Mouse (Mus musculus): Measurements from ENCODE around the gene Mms19. TPM values are rescaled to one million over a fixed set of nuclear protein-coding genes. Genes with fewer than 3 reads are reported as not detected.
A peak's percentile ranks its signal among the peaks of the same experiment; 100 is the strongest.

Gene Mms19
- 39.9 and 52.5 TPM in 2 replicates for polyA plus RNA-seq (2016; fragmentation: Nextera tagmentation; extraction: Ambion mirVana)

- WGBS = under 1% methylated on average over 67 of the region's 68 CpGs
- Histone ChIP-seq H3K27ac (peak within 1 kb of the TSS; percentile 91), H3K36me3 (peaks cover 9% of the 10 kb centered on the region), H3K27me3 (ENCODE audit: low read depth, poor library complexity, severe bottlenecking) (peaks cover 14% of the 10 kb centered on the region), H3K4me3 (peak within 1 kb of the TSS; percentile 77), H3K4me1 (peaks cover 32% of the 10 kb centered on the region), H3K9me3 (replicated peaks) (no peaks in the 10 kb centered on the region)
- DNase-seq (ENCODE audit: low spot score) = peak; percentile 98
Measured at GRCm38 (mm10) chr19:41980819-41981594, at the start of gene Mms19. TSS of gene Mms19 (minus strand) at chr19:41981157.

GRCm38 (mm10) chr19:42026158-42026557 lies 45.2 kb upstream of the Mms19 start:
- no peaks in the 10 kb centered on the region for H3K36me3 ChIP-seq
- no peak overlapping the region for H3K4me3 ChIP-seq
- WGBS = 12% methylated on average over 5 of the region's 5 CpGs
- no peak overlapping the region for H3K27ac ChIP-seq
- no peaks in the 10 kb centered on the region for H3K9me3 ChIP-seq (replicated peaks)
- H3K27me3 ChIP-seq (ENCODE audit: low read depth, poor library complexity, severe bottlenecking) = no peaks in the 10 kb centered on the region
- DNase-seq (ENCODE audit: low spot score) = peak; percentile 87
- H3K4me1 ChIP-seq = peaks cover 13% of the 10 kb centered on the region; the same call in 1 of the 2 replicates

DNA sequence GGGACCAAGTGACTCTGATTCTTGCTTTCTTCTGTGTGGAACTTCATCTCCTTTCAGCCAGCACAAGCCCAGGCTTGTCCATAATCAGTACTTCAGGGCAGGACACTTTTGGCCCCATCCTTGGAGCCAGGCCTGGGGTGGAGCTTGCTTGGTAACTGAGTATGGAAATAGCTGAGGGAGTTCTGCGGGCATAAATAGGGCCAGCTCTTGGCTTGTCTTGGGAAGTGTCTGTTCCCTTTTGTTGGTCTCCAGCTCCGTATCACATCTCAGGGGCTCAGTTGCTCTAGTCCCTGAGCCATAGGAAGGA lies 41.5 kb upstream of the Mms19 start:
- 81% methylated on average over 2 of the region's 2 CpGs for WGBS
- no peak overlapping the region for H3K27ac ChIP-seq

DNA sequence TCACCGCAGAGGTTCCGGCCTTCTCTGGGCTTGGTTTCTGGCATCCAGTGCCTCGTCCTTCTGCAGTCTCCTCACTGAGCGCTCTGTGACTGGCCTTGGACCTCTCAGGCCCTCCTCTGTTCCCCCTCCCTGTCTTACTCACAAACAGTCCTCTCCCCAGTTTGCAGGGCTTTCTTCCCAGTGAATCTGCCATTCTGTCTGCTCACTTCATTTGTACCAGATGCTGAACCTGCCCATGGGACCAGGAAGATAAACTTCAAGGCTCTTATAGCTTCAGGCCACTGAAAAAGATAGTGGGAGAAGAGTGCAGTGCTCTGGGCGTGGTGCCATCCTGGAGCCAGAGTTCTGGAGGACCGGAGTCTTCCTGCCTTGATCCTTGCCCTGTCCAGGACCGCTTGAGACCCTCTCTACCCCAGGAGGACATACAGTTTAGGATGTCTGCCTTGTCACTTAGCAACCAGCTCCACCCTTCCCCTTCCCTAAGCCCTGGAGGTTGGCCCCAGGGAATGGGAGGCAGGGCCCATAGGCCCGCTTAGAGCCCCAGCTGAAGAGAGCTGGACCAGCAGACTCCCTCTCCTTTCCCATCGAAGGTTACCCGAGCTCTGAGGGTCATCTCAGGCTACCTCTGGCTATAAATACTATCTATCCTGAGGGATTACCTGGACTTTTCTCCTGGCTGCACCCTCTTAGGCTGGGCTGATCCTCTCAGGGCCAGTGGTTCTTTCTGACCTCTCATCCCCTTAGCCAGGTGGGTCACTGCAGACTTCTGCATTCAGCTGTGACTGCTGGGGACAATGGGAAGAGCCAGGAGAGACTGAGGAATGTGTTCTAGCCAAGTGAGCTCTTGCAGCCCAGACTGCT lies 41.0 kb upstream of the Mms19 start:
- Histone ChIP-seq H3K4me1 (peaks cover 33% of the 10 kb centered on the region), H3K27ac (no peak overlapping the region)
- 85% methylated on average over 10 of the region's 10 CpGs for WGBS

More for the DNA sequence above, 41.5 kb upstream of the Mms19 start:
- no peaks in the 10 kb centered on the region for H3K36me3 ChIP-seq
- peaks cover 28% of the 10 kb centered on the region for H3K4me1 ChIP-seq
- no peak for DNase-seq (ENCODE audit: low spot score)
- H3K9me3 ChIP-seq (replicated peaks) = no peaks in the 10 kb centered on the region
- H3K27me3 ChIP-seq (ENCODE audit: low read depth, poor library complexity, severe bottlenecking) = no peaks in the 10 kb centered on the region
- no peak overlapping the region for H3K4me3 ChIP-seq

DNA sequence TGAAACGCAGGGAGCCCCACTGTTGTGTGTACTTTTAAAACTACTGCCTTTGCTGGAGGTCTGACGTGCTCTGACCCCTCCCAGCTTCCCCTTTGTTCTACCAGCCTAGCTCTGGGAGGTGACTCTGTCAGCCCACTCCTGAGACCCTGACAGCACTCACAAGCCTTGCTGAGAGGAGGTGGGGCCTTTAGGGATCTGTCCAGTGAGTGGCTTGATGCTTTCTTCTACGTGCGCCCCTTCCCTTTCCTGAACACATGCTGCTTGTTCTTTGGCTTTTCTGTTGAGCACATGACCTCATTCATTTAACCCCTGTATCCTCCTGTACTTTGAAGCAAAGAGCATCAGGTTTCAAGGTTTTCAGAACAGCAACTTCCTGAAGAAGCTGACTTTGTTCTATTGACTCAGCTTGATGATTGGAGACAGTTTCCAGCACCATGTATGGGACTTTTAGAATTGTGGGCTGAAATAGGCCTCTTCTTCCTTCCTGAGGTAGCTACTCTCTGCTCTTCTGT lies 38.1 kb upstream of the Mms19 start:
- H3K4me3 ChIP-seq = no peak overlapping the region
- no peaks in the 10 kb centered on the region for H3K36me3 ChIP-seq
- no peak for DNase-seq (ENCODE audit: low spot score)
- 36% methylated on average over 4 of the region's 4 CpGs for WGBS
- H3K9me3 ChIP-seq (replicated peaks) = no peaks in the 10 kb centered on the region
- no peaks in the 10 kb centered on the region for H3K27me3 ChIP-seq (ENCODE audit: low read depth, poor library complexity, severe bottlenecking)
- peak overlapping the region; percentile 77 for H3K27ac ChIP-seq
- H3K4me1 ChIP-seq = peaks cover 48% of the 10 kb centered on the region

More for the DNA sequence above, 41.0 kb upstream of the Mms19 start:
- no peak for DNase-seq (ENCODE audit: low spot score)
- H3K27me3 ChIP-seq (ENCODE audit: low read depth, poor library complexity, severe bottlenecking) = no peaks in the 10 kb centered on the region
- H3K9me3 ChIP-seq (replicated peaks) = no peaks in the 10 kb centered on the region
- H3K4me3 ChIP-seq = no peak overlapping the region
- H3K36me3 ChIP-seq = no peaks in the 10 kb centered on the region

DNA sequence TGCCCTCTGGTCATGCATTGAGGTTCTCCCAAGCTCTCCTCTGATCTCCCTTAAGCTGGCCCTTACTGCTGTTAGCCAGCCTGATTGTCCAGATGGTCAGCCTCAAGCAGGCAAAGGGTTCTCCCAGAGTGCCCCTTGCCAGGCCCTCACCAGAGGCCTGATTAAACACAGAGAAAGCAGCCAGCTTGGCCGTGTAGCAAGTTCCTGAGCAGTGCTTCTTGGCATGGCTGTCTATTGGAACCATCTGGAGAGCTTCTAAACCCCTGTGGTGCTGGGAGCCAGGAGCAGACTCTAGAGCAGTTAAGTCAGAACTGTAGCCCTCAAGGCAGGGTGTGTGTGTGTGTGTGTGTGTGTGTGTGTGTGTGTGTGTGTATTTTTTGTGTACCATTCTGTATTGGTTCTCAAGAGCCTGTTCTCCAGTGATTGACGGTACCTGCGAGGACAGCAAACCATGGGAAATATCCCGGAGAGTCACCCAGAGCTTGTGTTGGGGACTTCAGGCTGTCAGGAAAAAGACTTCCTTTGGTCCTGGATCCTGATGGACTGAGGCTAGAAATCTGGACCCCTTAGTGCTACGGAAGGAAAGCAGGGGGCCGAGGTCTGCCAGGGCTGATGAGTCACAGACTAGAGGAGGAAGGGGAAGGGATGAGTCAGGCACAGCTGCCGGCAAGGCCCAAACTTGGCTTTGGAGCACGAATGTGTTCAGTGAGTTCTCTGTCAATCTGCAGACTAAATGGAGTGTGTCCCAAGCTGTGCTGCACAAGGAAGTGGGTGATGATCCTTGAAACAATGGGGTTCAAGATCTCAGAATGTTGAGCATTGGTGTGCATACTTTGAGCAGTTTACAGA lies 36.7 kb upstream of the Mms19 start:
- no peak for DNase-seq (ENCODE audit: low spot score)
- H3K4me1 ChIP-seq = peaks cover 48% of the 10 kb centered on the region
- H3K27ac ChIP-seq = peak overlapping the region; percentile 77

GRCm38 (mm10) chr19:42016840-42017239 lies 35.9 kb upstream of the Mms19 start:
- peaks cover 6% of the 10 kb centered on the region; the same call in 1 of the 2 replicates for H3K36me3 ChIP-seq
- 81% methylated on average over 5 of the region's 5 CpGs for WGBS
- H3K27ac ChIP-seq = peak overlapping the region; percentile 77
- H3K4me3 ChIP-seq = no peak overlapping the region
- H3K9me3 ChIP-seq (replicated peaks) = no peaks in the 10 kb centered on the region
- H3K27me3 ChIP-seq (ENCODE audit: low read depth, poor library complexity, severe bottlenecking) = no peaks in the 10 kb centered on the region
- H3K4me1 ChIP-seq = peaks cover 42% of the 10 kb centered on the region
- DNase-seq (ENCODE audit: low spot score) = no peak

More for the DNA sequence above, 36.7 kb upstream of the Mms19 start:
- Histone ChIP-seq H3K27me3 (ENCODE audit: low read depth, poor library complexity, severe bottlenecking) (no peaks in the 10 kb centered on the region), H3K4me3 (no peak overlapping the region), H3K36me3 (no peaks in the 10 kb centered on the region), H3K9me3 (replicated peaks) (no peaks in the 10 kb centered on the region)
- 79% methylated on average over 8 of the region's 8 CpGs for WGBS

DNA sequence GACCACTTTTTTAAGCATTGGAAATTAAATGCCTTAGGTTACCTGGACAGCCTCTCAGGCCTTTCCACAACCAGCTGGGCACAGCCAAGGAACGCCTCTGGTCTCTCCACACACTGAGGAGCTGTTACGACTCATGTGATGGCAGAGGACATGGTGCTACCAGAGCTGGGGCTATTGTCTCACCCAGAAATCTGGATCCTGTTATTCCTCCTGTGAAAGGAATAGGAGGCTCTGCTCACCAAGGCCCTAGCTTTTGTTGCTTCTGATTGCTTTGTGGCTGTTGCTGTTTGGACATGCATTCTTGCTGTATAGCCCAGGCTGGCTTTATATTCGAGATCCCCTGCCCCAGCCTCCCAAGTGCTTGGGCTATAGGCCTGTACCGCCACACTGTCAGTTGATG lies 35.3 kb upstream of the Mms19 start:
- Histone ChIP-seq H3K27me3 (ENCODE audit: low read depth, poor library complexity, severe bottlenecking) (no peaks in the 10 kb centered on the region), H3K36me3 (peaks cover 6% of the 10 kb centered on the region; the same call in 1 of the 2 replicates), H3K4me1 (peaks cover 38% of the 10 kb centered on the region), H3K4me3 (no peak overlapping the region), H3K9me3 (replicated peaks) (no peaks in the 10 kb centered on the region), H3K27ac (peak overlapping the region; percentile 77)
- DNase-seq (ENCODE audit: low spot score) = no peak
- WGBS = 83% methylated on average over 4 of the region's 4 CpGs

DNA sequence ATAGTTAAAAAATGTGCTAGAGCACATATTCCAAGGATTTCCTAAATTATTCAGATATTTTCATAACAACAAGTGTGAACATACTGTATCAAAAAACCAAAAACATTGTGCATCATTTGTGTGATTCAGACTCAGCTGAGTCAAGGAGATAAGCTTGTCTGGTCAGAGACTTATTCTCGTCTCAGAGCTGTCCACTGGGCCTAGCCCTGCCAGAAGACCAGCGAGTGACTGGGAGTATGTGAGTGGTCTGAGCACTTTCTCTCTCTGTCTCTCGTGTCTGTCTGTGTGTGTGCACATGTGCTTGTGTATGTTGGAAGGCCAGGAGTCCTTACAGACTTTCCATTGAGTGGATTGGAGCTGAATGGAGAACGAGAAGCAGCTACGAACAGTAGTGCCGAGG lies 34.0 kb upstream of the Mms19 start:
- WGBS = 93% methylated on average over 6 of the region's 6 CpGs
- Histone ChIP-seq H3K9me3 (replicated peaks) (no peaks in the 10 kb centered on the region), H3K4me3 (no peak overlapping the region), H3K4me1 (peaks cover 43% of the 10 kb centered on the region), H3K27ac (no peak overlapping the region), H3K36me3 (peaks cover 6% of the 10 kb centered on the region; the same call in 1 of the 2 replicates), H3K27me3 (ENCODE audit: low read depth, poor library complexity, severe bottlenecking) (no peaks in the 10 kb centered on the region)
- no peak for DNase-seq (ENCODE audit: low spot score)

DNA sequence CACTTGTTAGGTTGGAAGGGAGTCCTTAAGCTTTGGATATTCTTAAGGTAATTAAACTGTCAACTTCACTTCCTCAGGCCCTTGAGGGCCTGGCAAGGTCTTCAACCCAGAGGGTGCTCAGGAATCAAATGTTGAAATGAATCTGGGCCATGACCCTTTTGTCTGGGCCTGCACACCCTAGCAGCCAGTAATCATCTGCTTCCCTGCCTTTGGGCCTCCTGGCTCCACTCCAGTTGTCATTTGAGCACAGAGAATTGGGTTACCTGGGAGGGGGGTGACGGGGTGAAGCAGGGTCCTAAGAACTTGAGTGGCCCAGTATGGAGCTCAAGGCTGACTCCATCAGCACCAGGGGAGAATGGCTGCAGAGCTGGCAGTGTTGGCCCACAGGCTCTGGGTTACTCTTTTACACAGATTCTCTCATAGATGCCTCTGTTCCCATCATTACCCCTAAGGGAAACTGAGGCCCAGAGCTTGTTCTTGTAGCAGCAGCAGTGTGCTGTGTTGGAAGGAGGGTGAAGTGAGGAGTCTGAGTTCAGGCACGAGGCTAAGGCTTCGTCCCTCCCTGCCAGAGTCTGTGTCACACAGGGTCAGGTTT lies 33.4 kb upstream of the Mms19 start:
- DNase-seq (ENCODE audit: low spot score) = no peak
- H3K4me1 ChIP-seq = peaks cover 44% of the 10 kb centered on the region
- no peak overlapping the region for H3K4me3 ChIP-seq
- H3K27ac ChIP-seq = no peak overlapping the region
- H3K27me3 ChIP-seq (ENCODE audit: low read depth, poor library complexity, severe bottlenecking) = no peaks in the 10 kb centered on the region
- H3K36me3 ChIP-seq = peaks cover 6% of the 10 kb centered on the region; the same call in 1 of the 2 replicates
- H3K9me3 ChIP-seq (replicated peaks) = no peaks in the 10 kb centered on the region
- 78% methylated on average over 3 of the region's 3 CpGs for WGBS

DNA sequence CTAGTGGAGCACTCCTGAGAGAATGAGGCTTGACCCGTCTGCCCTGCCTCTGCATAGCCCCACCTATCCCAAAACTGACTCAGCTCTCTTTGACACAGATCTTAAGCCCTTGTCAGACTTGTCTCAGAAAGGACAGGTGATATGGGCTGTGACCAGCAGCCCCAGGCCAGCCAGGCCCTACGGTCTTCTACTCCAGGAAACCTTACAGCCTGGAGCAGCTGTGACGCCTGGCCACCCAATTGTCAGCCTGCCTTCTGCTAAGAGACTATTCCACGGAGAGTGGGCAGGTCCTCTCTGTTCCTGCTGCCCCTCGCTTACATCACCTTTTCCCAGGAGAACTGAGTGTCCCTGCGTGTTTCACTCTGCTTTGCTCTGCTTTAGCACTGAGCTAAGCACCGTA lies 30.2 kb upstream of the Mms19 start:
- no peak overlapping the region for H3K4me3 ChIP-seq
- H3K4me1 ChIP-seq = peaks cover 42% of the 10 kb centered on the region
- H3K9me3 ChIP-seq (replicated peaks) = no peaks in the 10 kb centered on the region
- 88% methylated on average over 7 of the region's 7 CpGs for WGBS
- DNase-seq (ENCODE audit: low spot score) = no peak
- H3K27ac ChIP-seq = no peak overlapping the region
- H3K36me3 ChIP-seq = peaks cover 6% of the 10 kb centered on the region; the same call in 1 of the 2 replicates
- no peaks in the 10 kb centered on the region for H3K27me3 ChIP-seq (ENCODE audit: low read depth, poor library complexity, severe bottlenecking)

DNA sequence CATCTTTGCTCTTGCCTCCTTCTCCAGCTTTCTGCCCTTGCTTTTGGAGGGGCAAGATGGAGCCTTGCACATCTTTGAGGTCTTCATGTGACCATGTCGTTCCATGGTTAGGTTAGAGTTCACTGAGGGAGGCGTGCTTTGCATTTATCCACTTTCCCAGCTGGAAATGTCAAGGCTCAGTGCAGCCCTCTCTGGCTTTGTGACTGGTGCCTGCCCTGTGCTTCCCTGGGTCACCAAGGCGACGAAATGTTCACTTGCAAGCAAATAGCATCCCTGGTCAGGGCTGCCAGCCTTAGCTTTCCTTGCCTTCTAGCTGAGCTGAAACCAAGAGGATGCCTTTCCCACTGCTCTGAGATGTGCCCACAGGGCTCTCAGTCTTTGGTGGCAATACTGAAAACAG lies 29.5 kb upstream of the Mms19 start:
- DNase-seq (ENCODE audit: low spot score) = no peak
- 76% methylated on average over 4 of the region's 4 CpGs for WGBS

More for the DNA sequence above, 29.5 kb upstream of the Mms19 start:
- Histone ChIP-seq H3K27me3 (ENCODE audit: low read depth, poor library complexity, severe bottlenecking) (no peaks in the 10 kb centered on the region), H3K4me1 (peaks cover 40% of the 10 kb centered on the region), H3K27ac (no peak overlapping the region), H3K36me3 (peaks cover 6% of the 10 kb centered on the region; the same call in 1 of the 2 replicates), H3K9me3 (replicated peaks) (no peaks in the 10 kb centered on the region), H3K4me3 (no peak overlapping the region)

Data from limb, embryonic 10.5 days (tissue).